Mouse (Mus musculus) kidney, postnatal 0 days (tissue): Measurements from ENCODE around the gene Acvrl1. TPM values are rescaled to one million over a fixed set of nuclear protein-coding genes. Genes with fewer than 3 reads are reported as not detected.

ENCODE experiments used
- ATAC-seq: fragments of 200-750 bp; cut with Nextera tagmentation; replicated peaks from 2 replicates; pipeline ENCODE4 v1.8.0; 2017; ENCODE audit warnings: low read depth, moderate number of reproducible peaks, moderate TSS enrichment, moderate library complexity; ENCODE audit not compliant: low FRiP score
- DNase-seq: peaks from one replicate; pipeline ENCODE4 v3.0.0-alpha.2; 2016; ENCODE audit warnings: low spot score
- H3K27ac ChIP-seq: fragments of 300-500 bp; sonication (generic); 2 replicates; pipeline ENCODE4 v1.5.1; 2014; ENCODE audit warnings: mild to moderate bottlenecking
- H3K27me3 ChIP-seq: fragments of 300-500 bp; sonication (generic); 2 replicates; pipeline ENCODE4 v1.6.1; 2014; ENCODE audit warnings: low read length, mixed read lengths; ENCODE audit not compliant: insufficient read depth
- H3K36me3 ChIP-seq: fragments of 300-500 bp; sonication (generic); 2 replicates; pipeline ENCODE4 v1.6.1; 2014; ENCODE audit warnings: low read length, mixed read lengths; ENCODE audit not compliant: insufficient read depth
- H3K4me1 ChIP-seq: fragments of 300-500 bp; sonication (generic); replicated peaks from 2 replicates; pipeline ENCODE4 v1.6.1; 2014; ENCODE audit warnings: antibody characterized with exemption, low read length, mixed read lengths; ENCODE audit not compliant: insufficient read depth
- H3K4me2 ChIP-seq: fragments of 300-500 bp; sonication (generic); 2 replicates; pipeline ENCODE4 v1.6.1; 2014; ENCODE audit warnings: mild to moderate bottlenecking, low read length, moderate library complexity, mixed read lengths
- H3K4me3 ChIP-seq: fragments of 300-500 bp; sonication (generic); replicated peaks from 2 replicates; pipeline ENCODE4 v1.5.1; 2014; ENCODE audit warnings: low read depth, low read length
- H3K9ac ChIP-seq: fragments of 300-500 bp; sonication (generic); 2 replicates; pipeline ENCODE4 v1.6.1; 2014; ENCODE audit warnings: low read depth, low read length
- H3K9me3 ChIP-seq: fragments of 300-500 bp; sonication (generic); replicated peaks from 2 replicates; pipeline ENCODE4 v1.6.1; 2016; ENCODE audit warnings: low read length, inconsistent platforms, mixed read lengths
- CTCF ChIP-seq: IDR thresholded peaks from 2 replicates; pipeline ENCODE4 v1.5.1; 2016; ENCODE audit warnings: antibody characterized with exemption, low read depth, mild to moderate bottlenecking, moderate library complexity
- WGBS: fragments of 180-500 bp; shearing (Covaris S2); extraction: QIAGEN DNeasy Blood & Tissue Kit; methylation state at CpG from one replicate; pipeline ENCODE4 v1.1.7; 2014; 5-methylcytosine and 5-hydroxymethylcytosine counted together
- polyA plus RNA-seq: library from polyadenylated mRNA; unstranded; fragments of >200 nt; fragmentation: Nextera tagmentation; extraction: Ambion mirVana; gene quantifications from 2 replicates; pipeline ENCODE4 v1.2.1, GENCODE M21; 2015

Acvrl1 gene
- polyA plus RNA-seq, 1 experiment from 2014 or later, result 16.9 TPM

- H3K27ac ChIP-seq, result no peak overlapping the region
- TF ChIP-seq CTCF, result peak; percentile 73
- H3K9me3 ChIP-seq, result no peaks in the 10 kb centered on the region; the same call in 1 of the 2 replicates
- no peak overlapping the region for H3K4me2 ChIP-seq
- WGBS, result 52% methylated on average over 14 of the region's 14 CpGs
- DNase-seq (peak; percentile 78), ATAC-seq (0 out of 2 replicates have a peak, but pooled peaks have one; percentile 33)
- no peak overlapping the region for H3K4me3 ChIP-seq
- H3K36me3 ChIP-seq, result no peaks in the 10 kb centered on the region
- no peaks in the 10 kb centered on the region for H3K27me3 ChIP-seq
- no peak overlapping the region for H3K9ac ChIP-seq
- peaks cover 8% of the 10 kb centered on the region; the same call in 1 of the 2 replicates for H3K4me1 ChIP-seq
These were observed 9.8 kb upstream of the Acvrl1 start for GRCm38 (mm10) chr15:101118399-101119125.

- Histone ChIP-seq H3K36me3 (no peaks in the 10 kb centered on the region), H3K4me1 (peaks cover 8% of the 10 kb centered on the region; the same call in 1 of the 2 replicates), H3K4me2 (no peak overlapping the region), H3K9me3 (no peaks in the 10 kb centered on the region), H3K9ac (no peak overlapping the region), H3K27me3 (no peaks in the 10 kb centered on the region), H3K27ac (no peak overlapping the region), H3K4me3 (no peak overlapping the region)
- ATAC-seq (no peak), DNase-seq (no peak)
- WGBS, result 77% methylated on average over 9 of the region's 9 CpGs
- no peak for TF ChIP-seq CTCF
These were observed 6.7 kb upstream of the Acvrl1 start for GRCm38 (mm10) chr15:101121411-101122289.

GRCm38 (mm10) chr15:101122290-101122589 is 6.1 kb upstream of the Acvrl1 start:
- no peak overlapping the region for H3K9ac ChIP-seq
- no peak overlapping the region for H3K27ac ChIP-seq
- no peak overlapping the region for H3K4me2 ChIP-seq
- WGBS, result 31% methylated on average over 2 of the region's 2 CpGs
- peak; percentile 53 for TF ChIP-seq CTCF
- ATAC-seq (no peak), DNase-seq (peak; percentile 67)
- no peaks in the 10 kb centered on the region for H3K9me3 ChIP-seq
- H3K36me3 ChIP-seq, result no peaks in the 10 kb centered on the region
- peaks cover 8% of the 10 kb centered on the region; the same call in 1 of the 2 replicates for H3K4me1 ChIP-seq
- no peak overlapping the region for H3K4me3 ChIP-seq
- no peaks in the 10 kb centered on the region for H3K27me3 ChIP-seq

- Histone ChIP-seq H3K4me3 (no peak overlapping the region), H3K4me2 (no peak overlapping the region), H3K36me3 (no peaks in the 10 kb centered on the region), H3K9ac (no peak overlapping the region), H3K27ac (peak overlapping the region; percentile 50; the same call in 1 of the 2 replicates), H3K4me1 (peaks cover 11% of the 10 kb centered on the region; the same call in 1 of the 2 replicates), H3K9me3 (no peaks in the 10 kb centered on the region), H3K27me3 (no peaks in the 10 kb centered on the region)
- no peak for TF ChIP-seq CTCF
- WGBS, result 34% methylated on average over 4 of the region's 4 CpGs
- DNase-seq (peak; percentile 38), ATAC-seq (no peak)
These were observed 5.1 kb upstream of the Acvrl1 start for GRCm38 (mm10) chr15:101123202-101123601.

- Histone ChIP-seq H3K27me3 (no peaks in the 10 kb centered on the region), H3K4me2 (no peak overlapping the region), H3K9ac (no peak overlapping the region), H3K36me3 (no peaks in the 10 kb centered on the region), H3K9me3 (no peaks in the 10 kb centered on the region), H3K4me1 (peaks cover 15% of the 10 kb centered on the region; the same call in 1 of the 2 replicates), H3K27ac (peak overlapping the region; percentile 86; the same call in 1 of the 2 replicates), H3K4me3 (no peak overlapping the region)
- no peak for DNase-seq
- no peak for ATAC-seq
- no peak for TF ChIP-seq CTCF
- WGBS, result 86% methylated on average over 6 of the region's 6 CpGs
These were observed 2.8 kb upstream of the Acvrl1 start for GRCm38 (mm10) chr15:101125561-101125960.

GRCm38 (mm10) chr15:101126876-101127544 is 1.3 kb upstream of the Acvrl1 start:
- WGBS, result 51% methylated on average over 12 of the region's 12 CpGs
- peak overlapping the region; percentile 86 for H3K27ac ChIP-seq
- peaks cover 28% of the 10 kb centered on the region for H3K4me1 ChIP-seq
- H3K27me3 ChIP-seq, result no peaks in the 10 kb centered on the region
- no peak overlapping the region for H3K4me2 ChIP-seq
- ATAC-seq, result peak; percentile 21; the same call in 1 of the 2 replicates
- H3K4me3 ChIP-seq, result no peak overlapping the region
- no peaks in the 10 kb centered on the region for H3K9me3 ChIP-seq
- no peak for TF ChIP-seq CTCF
- H3K9ac ChIP-seq, result no peak overlapping the region
- no peaks in the 10 kb centered on the region for H3K36me3 ChIP-seq
- DNase-seq, result peak; percentile 93
